Mouse (Mus musculus): Measurements from ENCODE around the gene Dyrk1b. TPM values are rescaled to one million over a fixed set of nuclear protein-coding genes. Genes with fewer than 3 reads are reported as not detected.

Gene Dyrk1b
- total and polyA plus RNA-seq, 3 experiments: 7.3 to 43.3 (median 17.5) TPM

DNA sequence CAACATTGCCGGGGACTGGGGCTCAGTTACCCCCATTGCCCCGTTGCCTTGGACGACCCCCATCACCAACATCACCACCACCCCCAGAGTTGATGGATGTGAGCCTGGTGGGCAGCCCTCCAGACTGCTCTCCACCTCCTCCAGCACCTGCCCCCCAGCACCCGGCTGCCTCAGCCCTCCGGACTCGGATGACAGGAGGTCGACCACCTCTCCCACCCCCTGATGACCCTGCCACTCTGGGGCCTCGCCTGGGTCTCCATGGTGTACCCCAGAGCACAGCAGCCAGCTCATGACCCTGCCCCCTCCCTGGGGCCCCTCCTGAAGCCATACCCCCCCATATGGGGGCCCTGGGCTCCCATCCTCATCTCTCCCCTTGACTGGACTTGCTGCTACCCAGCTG is 7.4 kb downstream of the Dyrk1b start:
- Histone ChIP-seq H3K27me3 (ENCODE audit: insufficient read depth, low read length) (no peaks in the 10 kb centered on the region), H3K4me3 (ENCODE audit: low read depth, low read length) (no peak overlapping the region), H3K36me3 (replicated peaks) (peaks cover 100% of the 10 kb centered on the region), H3K9me3 (replicated peaks) (no peaks in the 10 kb centered on the region), H3K4me1 (ENCODE audit: insufficient read depth, low read depth, low read length) (peaks cover 25% of the 10 kb centered on the region)
- TF ChIP-seq POLR2AphosphoS5 (IDR thresholded peaks at IDR 0.05; ENCODE audit: insufficient replicate concordance, low read depth, low read length) (no peak), GATA1 (IDR thresholded peaks at IDR 0.05; ENCODE audit: borderline replicate concordance, low read length) (no peak), TAL1 (conservative IDR thresholded peaks at IDR 0.05; ENCODE audit: low read depth, low read length) (no peak), GATA2 (IDR thresholded peaks at IDR 0.05; ENCODE audit: borderline replicate concordance, low read depth, low read length) (no peak), CTCF (IDR thresholded peaks at IDR 0.05; ENCODE audit: low read depth, low read length) (no peak)
- DNase-seq (ENCODE audit: low spot score) (no peak), ATAC-seq (ENCODE audit: extremely low read depth, insufficient number of reproducible peaks, low FRiP score, poor library complexity, severe bottlenecking) (no peak)

DNA sequence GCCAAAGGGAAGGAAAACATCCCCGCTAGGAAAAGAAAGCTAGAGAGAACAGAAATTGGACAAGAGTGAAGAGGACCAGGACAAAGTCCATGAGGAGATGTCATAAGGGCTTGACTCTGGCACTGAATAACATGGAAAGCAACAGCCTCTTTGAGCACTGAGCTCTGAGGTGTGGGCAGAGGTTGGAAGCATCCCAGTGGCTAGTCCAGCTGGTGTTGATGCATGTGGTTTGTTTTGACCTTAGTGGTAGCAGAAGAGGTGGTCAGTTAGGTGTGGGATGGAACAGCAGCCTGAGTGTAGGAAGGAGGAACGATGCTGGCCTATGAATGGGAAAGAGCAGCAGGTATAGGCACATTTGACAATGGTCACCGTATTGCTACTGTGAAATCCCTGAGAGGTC is 12.2 kb downstream of the Dyrk1b start:
- Histone ChIP-seq H3K9me3 (replicated peaks) (no peaks in the 10 kb centered on the region), H3K4me3 (ENCODE audit: low read depth, low read length) (no peak overlapping the region), H3K27me3 (ENCODE audit: insufficient read depth, low read length) (no peaks in the 10 kb centered on the region), H3K36me3 (replicated peaks) (peaks cover 97% of the 10 kb centered on the region), H3K4me1 (ENCODE audit: insufficient read depth, low read depth, low read length) (peaks cover 10% of the 10 kb centered on the region)
- DNase-seq (ENCODE audit: low spot score): no peak
- no peak for TF ChIP-seq GATA2 (IDR thresholded peaks at IDR 0.05; ENCODE audit: borderline replicate concordance, low read depth, low read length)
- no peak for TF ChIP-seq TAL1 (conservative IDR thresholded peaks at IDR 0.05; ENCODE audit: low read depth, low read length)
- no peak for TF ChIP-seq GATA1 (IDR thresholded peaks at IDR 0.05; ENCODE audit: borderline replicate concordance, low read length)
- TF ChIP-seq CTCF (IDR thresholded peaks at IDR 0.05; ENCODE audit: low read depth, low read length): no peak
- TF ChIP-seq POLR2AphosphoS5 (IDR thresholded peaks at IDR 0.05; ENCODE audit: insufficient replicate concordance, low read depth, low read length): no peak
- no peak for ATAC-seq (ENCODE audit: extremely low read depth, insufficient number of reproducible peaks, low FRiP score, poor library complexity, severe bottlenecking)

DNA sequence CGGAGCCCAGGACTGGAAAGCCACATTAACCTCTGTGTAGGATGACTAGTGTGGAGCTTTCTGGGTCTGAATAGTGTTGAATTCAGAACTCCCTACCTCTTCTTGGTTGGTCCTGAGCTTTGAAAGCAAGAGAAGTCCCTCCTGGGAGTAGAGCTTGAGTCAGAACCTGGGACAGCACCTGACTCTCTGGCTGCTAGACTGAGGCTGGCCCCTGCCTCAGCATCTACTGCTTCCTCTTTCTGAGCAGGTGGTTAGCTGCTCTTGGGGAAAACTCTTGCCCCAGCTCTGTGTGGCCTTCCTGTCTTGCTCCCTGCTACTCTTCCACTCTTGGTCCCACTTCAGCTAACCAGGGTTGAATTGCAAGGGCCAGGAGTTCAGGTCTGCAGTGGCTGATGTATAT is 12.6 kb downstream of the Dyrk1b start:
- peak; percentile 59 for DNase-seq (ENCODE audit: low spot score)
- TF ChIP-seq GATA1 (IDR thresholded peaks at IDR 0.05; ENCODE audit: borderline replicate concordance, low read length) (no peak), GATA2 (IDR thresholded peaks at IDR 0.05; ENCODE audit: borderline replicate concordance, low read depth, low read length) (no peak), TAL1 (conservative IDR thresholded peaks at IDR 0.05; ENCODE audit: low read depth, low read length) (no peak), CTCF (IDR thresholded peaks at IDR 0.05; ENCODE audit: low read depth, low read length) (no peak), POLR2AphosphoS5 (IDR thresholded peaks at IDR 0.05; ENCODE audit: insufficient replicate concordance, low read depth, low read length) (no peak)
- no peaks in the 10 kb centered on the region for H3K27me3 ChIP-seq (ENCODE audit: insufficient read depth, low read length)
- H3K4me3 ChIP-seq (ENCODE audit: low read depth, low read length): no peak overlapping the region
- H3K36me3 ChIP-seq (replicated peaks): peaks cover 97% of the 10 kb centered on the region
- peaks cover 9% of the 10 kb centered on the region for H3K4me1 ChIP-seq (ENCODE audit: insufficient read depth, low read depth, low read length)
- ATAC-seq (ENCODE audit: extremely low read depth, insufficient number of reproducible peaks, low FRiP score, poor library complexity, severe bottlenecking): no peak; the same call in 1 of the 2 replicates
- no peaks in the 10 kb centered on the region for H3K9me3 ChIP-seq (replicated peaks)

DNA sequence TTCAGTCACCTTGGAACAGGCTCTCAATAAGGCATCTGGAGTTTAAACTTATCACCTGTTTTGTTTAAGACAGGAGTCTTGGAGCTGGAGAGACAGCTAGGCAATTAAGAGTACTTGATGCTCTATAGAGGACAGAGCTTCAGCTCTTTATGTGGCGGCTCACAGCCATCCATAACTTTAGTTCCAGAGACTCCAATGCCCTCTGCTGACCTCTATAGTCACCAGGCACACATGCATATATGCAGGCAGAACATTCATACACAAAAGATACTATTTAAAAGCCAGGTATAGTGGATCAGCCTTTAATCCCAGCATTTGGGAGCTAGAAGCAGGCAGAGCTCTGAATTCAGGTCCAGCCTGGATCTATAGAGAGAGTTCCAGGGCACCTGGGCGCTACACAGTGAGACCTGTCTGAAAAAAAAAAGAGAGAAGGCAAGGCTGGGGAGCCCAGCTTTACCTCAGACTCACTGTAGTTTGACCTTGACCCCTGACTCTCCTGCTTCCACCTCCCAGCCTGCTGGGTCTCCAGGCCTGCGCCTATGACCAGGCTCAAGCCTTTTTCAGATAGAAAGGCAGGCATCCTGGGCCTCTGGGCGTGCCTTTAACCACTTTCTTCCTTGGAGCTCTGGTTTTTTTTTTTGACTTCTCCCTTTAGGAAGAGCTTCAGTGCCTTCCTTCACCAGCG is 16.3 kb downstream of the Dyrk1b start:
- H3K4me3 ChIP-seq (ENCODE audit: low read depth, low read length): no peak overlapping the region
- H3K4me1 ChIP-seq (ENCODE audit: insufficient read depth, low read depth, low read length): peaks cover 9% of the 10 kb centered on the region
- DNase-seq (ENCODE audit: low spot score): no peak
- no peaks in the 10 kb centered on the region for H3K27me3 ChIP-seq (ENCODE audit: insufficient read depth, low read length)
- H3K36me3 ChIP-seq (replicated peaks): peaks cover 81% of the 10 kb centered on the region
- H3K9me3 ChIP-seq (replicated peaks): no peaks in the 10 kb centered on the region
- TF ChIP-seq POLR2AphosphoS5 (IDR thresholded peaks at IDR 0.05; ENCODE audit: insufficient replicate concordance, low read depth, low read length) (no peak), GATA1 (IDR thresholded peaks at IDR 0.05; ENCODE audit: borderline replicate concordance, low read length) (no peak), CTCF (IDR thresholded peaks at IDR 0.05; ENCODE audit: low read depth, low read length) (no peak), TAL1 (conservative IDR thresholded peaks at IDR 0.05; ENCODE audit: low read depth, low read length) (no peak), GATA2 (IDR thresholded peaks at IDR 0.05; ENCODE audit: borderline replicate concordance, low read depth, low read length) (no peak)
- ATAC-seq (ENCODE audit: extremely low read depth, insufficient number of reproducible peaks, low FRiP score, poor library complexity, severe bottlenecking): no peak

DNA sequence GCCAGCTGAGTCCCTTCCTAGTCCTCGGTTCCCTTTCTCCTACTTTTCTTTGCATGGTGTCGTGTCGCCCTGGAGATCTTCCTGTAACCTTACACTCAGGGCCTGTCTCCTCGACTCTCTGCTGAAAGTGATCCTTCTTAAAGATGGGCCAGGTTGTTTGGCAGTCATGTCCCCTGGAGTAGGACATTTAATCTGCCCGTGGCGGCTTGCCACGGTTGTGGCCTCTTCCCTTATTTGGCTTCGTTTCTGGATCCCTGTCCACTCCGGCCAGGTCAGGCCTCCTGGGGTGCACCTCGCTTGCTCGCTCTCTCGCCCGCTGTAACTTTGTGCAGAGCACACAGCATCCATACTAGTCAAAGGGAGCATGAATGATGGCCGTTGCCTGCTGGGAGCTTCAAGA is 17.3 kb downstream of the Dyrk1b start:
- no peaks in the 10 kb centered on the region for H3K9me3 ChIP-seq (replicated peaks)
- ATAC-seq (ENCODE audit: extremely low read depth, insufficient number of reproducible peaks, low FRiP score, poor library complexity, severe bottlenecking) (no peak), DNase-seq (ENCODE audit: low spot score) (no peak)
- peaks cover 8% of the 10 kb centered on the region for H3K4me1 ChIP-seq (ENCODE audit: insufficient read depth, low read depth, low read length)
- no peak overlapping the region for H3K4me3 ChIP-seq (ENCODE audit: low read depth, low read length)
- H3K36me3 ChIP-seq (replicated peaks): peaks cover 72% of the 10 kb centered on the region
- TF ChIP-seq POLR2AphosphoS5 (IDR thresholded peaks at IDR 0.05; ENCODE audit: insufficient replicate concordance, low read depth, low read length): no peak
- TF ChIP-seq CTCF (IDR thresholded peaks at IDR 0.05; ENCODE audit: low read depth, low read length): no peak
- no peak for TF ChIP-seq GATA1 (IDR thresholded peaks at IDR 0.05; ENCODE audit: borderline replicate concordance, low read length)
- no peak for TF ChIP-seq GATA2 (IDR thresholded peaks at IDR 0.05; ENCODE audit: borderline replicate concordance, low read depth, low read length)
- TF ChIP-seq TAL1 (conservative IDR thresholded peaks at IDR 0.05; ENCODE audit: low read depth, low read length): no peak
- no peaks in the 10 kb centered on the region for H3K27me3 ChIP-seq (ENCODE audit: insufficient read depth, low read length)

DNA sequence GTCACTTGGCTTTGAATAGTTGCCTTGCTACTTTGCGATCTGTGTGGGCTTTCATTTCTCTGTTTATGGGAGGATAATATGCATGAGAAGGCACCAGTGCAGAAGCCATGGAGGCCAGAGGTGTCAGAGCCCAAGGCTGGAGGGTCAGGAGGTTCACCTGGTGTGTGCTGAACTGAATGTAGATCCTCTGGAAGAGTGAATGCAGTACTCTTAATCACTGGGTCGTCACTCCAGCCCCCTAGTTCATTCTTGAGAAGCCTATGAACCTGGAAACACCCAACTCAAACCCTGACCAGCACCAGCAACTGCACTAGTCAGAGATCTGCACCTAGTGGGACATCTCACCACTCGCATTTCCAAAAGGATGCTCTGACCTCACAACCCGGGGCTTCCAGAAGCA is 19.8 kb downstream of the Dyrk1b start:
- peaks cover 4% of the 10 kb centered on the region; the same call in 1 of the 2 replicates for H3K4me1 ChIP-seq (ENCODE audit: insufficient read depth, low read depth, low read length)
- DNase-seq (ENCODE audit: low spot score): no peak
- TF ChIP-seq POLR2AphosphoS5 (IDR thresholded peaks at IDR 0.05; ENCODE audit: insufficient replicate concordance, low read depth, low read length) (no peak), TAL1 (conservative IDR thresholded peaks at IDR 0.05; ENCODE audit: low read depth, low read length) (no peak), GATA2 (IDR thresholded peaks at IDR 0.05; ENCODE audit: borderline replicate concordance, low read depth, low read length) (no peak), GATA1 (IDR thresholded peaks at IDR 0.05; ENCODE audit: borderline replicate concordance, low read length) (no peak)
- H3K9me3 ChIP-seq (replicated peaks): peaks cover 6% of the 10 kb centered on the region
- H3K27me3 ChIP-seq (ENCODE audit: insufficient read depth, low read length): peaks cover 6% of the 10 kb centered on the region; the same call in 1 of the 2 replicates
- H3K4me3 ChIP-seq (ENCODE audit: low read depth, low read length): no peak overlapping the region
- peaks cover 48% of the 10 kb centered on the region for H3K36me3 ChIP-seq (replicated peaks)
- no peak for ATAC-seq (ENCODE audit: extremely low read depth, insufficient number of reproducible peaks, low FRiP score, poor library complexity, severe bottlenecking)
